Mouse (Mus musculus) neural tube, embryonic 14.5 days (tissue): ENCODE measurements around the gene Tpm3. TPM values are rescaled to one million over a fixed set of nuclear protein-coding genes. Genes with fewer than 3 reads are reported as not detected.

Source experiments
- ATAC-seq: fragments of 200-750 bp; cut with Nextera tagmentation; 2 replicates; pipeline ENCODE4 v1.8.0; 2017; ENCODE audit warnings: low read depth, mild to moderate bottlenecking, moderate TSS enrichment, moderate library complexity
- H3K27ac ChIP-seq: fragments of 300-500 bp; sonication (generic); 2 replicates; pipeline ENCODE4 v1.5.1; 2014; ENCODE audit warnings: low read depth, mild to moderate bottlenecking, control low read depth, low read length, moderate library complexity, mixed read lengths
- H3K27me3 ChIP-seq: fragments of 300-500 bp; sonication (generic); 2 replicates; pipeline ENCODE4 v1.6.1; 2014; ENCODE audit warnings: low read length; ENCODE audit not compliant: control insufficient read depth, insufficient read depth
- H3K36me3 ChIP-seq: fragments of 300-500 bp; sonication (generic); 2 replicates; pipeline ENCODE4 v1.6.1; 2014; ENCODE audit warnings: low read length, mixed read lengths; ENCODE audit not compliant: control insufficient read depth, insufficient read depth
- H3K4me1 ChIP-seq: fragments of 300-500 bp; sonication (generic); 2 replicates; pipeline ENCODE4 v1.6.1; 2014; ENCODE audit warnings: low read length; ENCODE audit not compliant: control insufficient read depth, insufficient read depth
- H3K4me2 ChIP-seq: fragments of 300-500 bp; sonication (generic); 2 replicates; pipeline ENCODE4 v1.6.1; 2014; ENCODE audit warnings: mild to moderate bottlenecking, low read depth, low read length, control low read depth
- H3K4me3 ChIP-seq: fragments of 300-500 bp; sonication (generic); 2 replicates; pipeline ENCODE4 v1.5.1; 2014; ENCODE audit warnings: low read depth, low read length, control low read depth, mixed read lengths
- H3K9ac ChIP-seq: fragments of 300-500 bp; sonication (generic); replicated peaks from 2 replicates; pipeline ENCODE4 v1.6.1; 2014; ENCODE audit warnings: low read depth, mild to moderate bottlenecking, control low read depth, low read length, mixed read lengths
- H3K9me3 ChIP-seq: fragments of 300-500 bp; sonication (generic); 2 replicates; pipeline ENCODE4 v1.6.1; 2016; ENCODE audit warnings: low read length; ENCODE audit not compliant: control insufficient read depth
- WGBS: fragments of 180-500 bp; shearing (Covaris S2); extraction: QIAGEN DNeasy Blood & Tissue Kit; methylation state at CpG from one replicate; pipeline ENCODE4 v1.1.7; 2014; 5-methylcytosine and 5-hydroxymethylcytosine counted together
- polyA plus RNA-seq: library from polyadenylated mRNA; unstranded; fragments of >200 nt; fragmentation: Nextera tagmentation; extraction: Ambion mirVana; gene quantifications from 2 replicates; pipeline ENCODE4 v1.2.1, GENCODE M21; 2014

The Tpm3 gene
- polyA plus RNA-seq, 1 experiment from 2014 or later, result 281 TPM

- no peak overlapping the region for H3K4me2 ChIP-seq
- H3K4me3 ChIP-seq, result no peak overlapping the region
- no peaks in the 10 kb centered on the region for H3K4me1 ChIP-seq
- H3K9me3 ChIP-seq, result no peaks in the 10 kb centered on the region
- no peak overlapping the region for H3K9ac ChIP-seq
- peaks cover 31% of the 10 kb centered on the region for H3K36me3 ChIP-seq
- no peaks in the 10 kb centered on the region for H3K27me3 ChIP-seq
- H3K27ac ChIP-seq, result no peak overlapping the region
- no peak for ATAC-seq
- 86% methylated on average over 3 of the region's 3 CpGs for WGBS
These were observed 8.1 kb upstream of the Tpm3 start for GRCm38 (mm10) chr3:90064383-90064782.

GRCm38 (mm10) chr3:90065553-90065952 is 6.9 kb upstream of the Tpm3 start:
- Histone ChIP-seq H3K9me3 (no peaks in the 10 kb centered on the region), H3K27me3 (no peaks in the 10 kb centered on the region), H3K36me3 (peaks cover 27% of the 10 kb centered on the region), H3K27ac (no peak overlapping the region), H3K4me2 (no peak overlapping the region), H3K4me1 (no peaks in the 10 kb centered on the region), H3K9ac (no peak overlapping the region), H3K4me3 (no peak overlapping the region)
- ATAC-seq, result no peak
- WGBS, result 62% methylated on average over 3 of the region's 3 CpGs

- 0 out of 2 replicates have a peak, but pooled peaks have one; percentile 24 for ATAC-seq
These were observed 4.6 kb upstream of the Tpm3 start for GRCm38 (mm10) chr3:90067851-90068250.

GRCm38 (mm10) chr3:90069688-90070087 is 2.8 kb upstream of the Tpm3 start:
- H3K4me2 ChIP-seq, result no peak overlapping the region
- no peak for ATAC-seq
- WGBS, result 83% methylated on average over 7 of the region's 7 CpGs
- H3K9ac ChIP-seq, result no peak overlapping the region
- no peak overlapping the region for H3K4me3 ChIP-seq
- no peak overlapping the region for H3K27ac ChIP-seq
- H3K4me1 ChIP-seq, result no peaks in the 10 kb centered on the region
- H3K9me3 ChIP-seq, result no peaks in the 10 kb centered on the region
- H3K36me3 ChIP-seq, result no peaks in the 10 kb centered on the region; the same call in 1 of the 2 replicates
- no peaks in the 10 kb centered on the region for H3K27me3 ChIP-seq

More at GRCm38 (mm10) chr3:90067851-90068250, 4.6 kb upstream of the Tpm3 start:
- Histone ChIP-seq H3K9ac (no peak overlapping the region), H3K27me3 (no peaks in the 10 kb centered on the region), H3K36me3 (peaks cover 9% of the 10 kb centered on the region), H3K4me3 (no peak overlapping the region), H3K27ac (no peak overlapping the region), H3K9me3 (no peaks in the 10 kb centered on the region), H3K4me2 (no peak overlapping the region), H3K4me1 (no peaks in the 10 kb centered on the region)
- WGBS, result 90% methylated on average over 4 of the region's 4 CpGs

GRCm38 (mm10) chr3:90076921-90077716 is 4.7 kb downstream of the Tpm3 start:
- no peak overlapping the region for H3K27ac ChIP-seq
- ATAC-seq, result no peak
- no peaks in the 10 kb centered on the region for H3K27me3 ChIP-seq
- no peaks in the 10 kb centered on the region for H3K9me3 ChIP-seq
- no peak overlapping the region for H3K4me2 ChIP-seq
- no peaks in the 10 kb centered on the region for H3K36me3 ChIP-seq
- peaks cover 13% of the 10 kb centered on the region for H3K4me1 ChIP-seq
- H3K9ac ChIP-seq, result no peak overlapping the region
- 9% methylated on average over 5 of the region's 5 CpGs for WGBS
- H3K4me3 ChIP-seq, result no peak overlapping the region

GRCm38 (mm10) chr3:90078224-90078623 is 5.8 kb downstream of the Tpm3 start:
- H3K4me2 ChIP-seq, result no peak overlapping the region; the same call in 1 of the 2 replicates
- ATAC-seq, result no peak
- H3K36me3 ChIP-seq, result no peaks in the 10 kb centered on the region
- H3K4me1 ChIP-seq, result peaks cover 18% of the 10 kb centered on the region
- no peak overlapping the region for H3K4me3 ChIP-seq
- H3K27me3 ChIP-seq, result no peaks in the 10 kb centered on the region
- no peak overlapping the region for H3K27ac ChIP-seq
- no peak overlapping the region for H3K9ac ChIP-seq
- 64% methylated on average over 5 of the region's 5 CpGs for WGBS
- no peaks in the 10 kb centered on the region for H3K9me3 ChIP-seq

- H3K4me2 ChIP-seq, result peak overlapping the region; percentile 93
- WGBS, result under 1% methylated on average over 33 of the region's 33 CpGs
- peak; percentile 96 for ATAC-seq
- H3K4me1 ChIP-seq, result peaks cover 25% of the 10 kb centered on the region
- H3K9me3 ChIP-seq, result no peaks in the 10 kb centered on the region
- H3K9ac ChIP-seq, result peak overlapping the region; percentile 78
- no peaks in the 10 kb centered on the region for H3K27me3 ChIP-seq
- H3K4me3 ChIP-seq, result peak overlapping the region; percentile 89
- H3K27ac ChIP-seq, result peak overlapping the region; percentile 92
- H3K36me3 ChIP-seq, result no peaks in the 10 kb centered on the region
These were observed 6.8 kb downstream of the Tpm3 start for GRCm38 (mm10) chr3:90079133-90079762.

- Histone ChIP-seq H3K4me1 (peaks cover 28% of the 10 kb centered on the region), H3K4me3 (peak overlapping the region; percentile 89), H3K27ac (peak overlapping the region; percentile 92), H3K27me3 (no peaks in the 10 kb centered on the region), H3K4me2 (peak overlapping the region; percentile 93), H3K36me3 (no peaks in the 10 kb centered on the region), H3K9ac (peak overlapping the region; percentile 78), H3K9me3 (no peaks in the 10 kb centered on the region)
- ATAC-seq, result peak; percentile 72
- under 1% methylated on average over 53 of the region's 53 CpGs for WGBS
These were observed 7.5 kb downstream of the Tpm3 start for GRCm38 (mm10) chr3:90079763-90080497.
